Mouse (Mus musculus): Measurements from ENCODE around the gene Cask. TPM values are rescaled to one million over a fixed set of nuclear protein-coding genes. Genes with fewer than 3 reads are reported as not detected.
"Not testable (repeated sequence)": the region's sequence is repeated elsewhere in the genome, so short reads cannot be mapped to it uniquely, and the experiment has no call there.

The Cask gene
- total RNA-seq (2021): 10 to 100 TPM; 32.9 to 42.1 TPM
- long read RNA-seq, experiment 1, full-length matches to known transcripts: 8 of 18 reads
- long read RNA-seq, experiment 1, partial matches to known transcripts: 2 of 18 reads
- long read RNA-seq, experiment 1, other reads (novel, unspliced or antisense): 8 of 18 reads
- long read RNA-seq, experiment 2, full-length matches to known transcripts: 2 of 2 reads
- long read RNA-seq, experiment 2, partial matches to known transcripts: 0 of 2 reads
- long read RNA-seq, experiment 2, other reads (novel, unspliced or antisense): 0 of 2 reads

DNA sequence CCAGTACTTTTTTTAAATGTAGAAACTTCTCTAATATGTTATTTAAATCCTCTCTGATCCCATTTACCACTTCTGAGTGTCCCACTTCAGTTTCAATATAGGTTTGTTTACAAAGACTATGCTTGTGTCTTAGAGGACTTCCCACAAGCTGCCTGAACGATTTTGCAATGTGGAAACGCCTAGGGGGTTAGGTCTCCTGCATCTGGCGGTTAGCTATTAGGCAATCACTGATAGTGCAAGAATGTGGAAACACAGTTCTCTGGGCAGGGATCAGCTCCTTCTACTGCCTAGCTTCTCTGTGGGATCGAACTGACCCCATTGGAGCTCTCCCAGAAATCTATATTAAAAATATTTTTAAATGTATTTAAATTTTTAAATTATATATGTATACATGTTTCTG is at the start of gene Cask:
Gene Cask, minus strand, starts transcription at position 83 of the 400 bp plus-strand sequence.
- peak; percentile 2 to 13 for DNase-seq

DNA sequence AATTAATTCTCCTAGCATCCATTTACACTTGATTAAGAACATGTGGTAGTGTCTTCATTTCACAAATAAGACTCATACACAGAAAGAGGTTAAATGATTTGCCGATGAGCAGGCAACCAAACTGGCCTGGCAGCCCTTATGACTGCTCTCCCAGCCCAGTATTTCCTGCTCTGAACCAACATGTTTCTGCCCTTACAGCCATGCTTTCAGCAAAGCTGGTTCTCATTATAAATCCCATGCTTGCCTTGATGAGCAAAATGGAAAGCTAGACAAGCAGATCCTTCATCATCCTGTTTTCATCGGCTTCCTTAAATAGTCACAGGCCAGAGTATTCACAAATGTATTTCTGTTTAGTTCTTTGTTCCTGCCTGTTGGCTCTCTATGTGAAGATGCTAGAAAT is 38.8 kb upstream of the Cask start:
- DNase-seq: no peak

DNA sequence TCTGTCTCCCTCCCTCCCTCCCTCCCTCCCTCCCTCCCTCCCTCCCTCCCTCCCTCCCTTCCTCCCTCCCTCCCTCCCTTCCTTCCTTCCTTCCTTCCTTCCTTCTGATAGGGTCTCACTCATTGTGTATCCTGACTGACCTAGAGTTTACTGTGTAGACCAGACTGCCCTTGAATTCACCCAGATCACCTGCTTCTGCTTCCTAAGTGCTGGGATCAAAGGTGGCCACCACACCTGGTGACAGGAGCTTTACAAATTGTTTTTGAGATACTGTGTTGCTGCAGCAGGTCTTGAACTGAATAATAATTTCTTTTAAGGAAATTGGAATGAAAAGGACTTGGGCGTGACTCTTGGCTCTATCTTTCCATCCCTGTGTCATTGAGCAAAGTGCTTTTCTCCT is 33.2 kb upstream of the Cask start:
- DNase-seq: no peak

DNA sequence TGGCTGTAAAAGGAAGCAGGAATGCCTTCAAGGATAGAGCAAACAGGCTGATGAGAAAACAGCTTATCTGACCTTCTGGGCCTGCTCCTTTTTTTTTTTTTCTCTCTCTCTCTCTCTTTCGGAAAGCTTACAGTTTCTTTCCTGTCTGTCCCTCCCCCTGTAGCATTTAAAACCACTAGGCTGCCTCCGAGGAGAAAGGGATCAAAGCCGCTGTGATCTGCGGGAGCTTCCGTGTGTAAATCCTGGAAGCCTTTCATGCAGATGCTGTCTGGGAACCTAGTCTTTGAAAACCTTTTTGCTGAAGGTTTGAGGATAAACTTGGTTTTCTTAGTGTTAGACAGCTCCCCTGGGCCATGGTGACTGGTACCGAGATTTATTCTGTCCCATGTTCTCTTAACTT is 30.8 kb upstream of the Cask start:
- DNase-seq: no peak

DNA sequence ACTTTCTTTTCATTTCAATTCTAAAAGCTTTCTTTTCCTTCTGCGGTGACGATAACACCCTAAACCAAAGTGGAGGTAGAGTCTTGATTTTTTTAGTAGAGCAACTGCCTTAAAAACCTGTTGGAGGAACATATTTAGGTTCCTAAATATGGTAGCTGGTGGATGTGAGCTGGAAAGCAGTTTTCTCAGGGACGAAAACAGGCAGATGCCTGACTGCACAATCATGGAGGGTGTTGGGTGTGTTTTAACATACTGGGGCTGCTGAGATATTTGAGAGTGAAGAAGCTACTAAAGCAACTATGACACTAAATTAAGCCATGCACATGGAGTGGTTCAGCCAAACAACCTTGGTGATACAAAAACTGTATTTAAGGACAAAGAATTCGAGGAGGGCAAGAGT is 9.0 kb upstream of the Cask start:
- DNase-seq: no peak

DNA sequence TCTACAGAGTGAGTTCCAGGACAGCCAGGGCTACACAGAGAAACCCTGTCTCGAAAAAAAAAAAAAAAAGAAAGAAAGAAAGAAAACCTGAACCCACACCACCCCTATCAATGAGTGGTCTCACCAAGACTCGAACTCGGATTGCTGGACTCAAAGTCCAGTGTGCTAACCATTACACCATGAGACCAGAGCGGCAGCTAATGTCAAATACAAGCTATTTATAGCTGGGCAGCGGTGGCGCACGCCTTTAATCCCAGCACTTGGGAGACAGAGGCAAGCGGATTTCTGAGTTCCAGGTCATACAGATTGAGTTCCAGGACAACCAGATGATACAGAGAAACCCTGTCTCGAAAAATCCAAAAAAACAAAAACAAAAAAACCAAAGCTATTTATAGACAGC is 7.9 kb upstream of the Cask start:
- no peak for DNase-seq

DNA sequence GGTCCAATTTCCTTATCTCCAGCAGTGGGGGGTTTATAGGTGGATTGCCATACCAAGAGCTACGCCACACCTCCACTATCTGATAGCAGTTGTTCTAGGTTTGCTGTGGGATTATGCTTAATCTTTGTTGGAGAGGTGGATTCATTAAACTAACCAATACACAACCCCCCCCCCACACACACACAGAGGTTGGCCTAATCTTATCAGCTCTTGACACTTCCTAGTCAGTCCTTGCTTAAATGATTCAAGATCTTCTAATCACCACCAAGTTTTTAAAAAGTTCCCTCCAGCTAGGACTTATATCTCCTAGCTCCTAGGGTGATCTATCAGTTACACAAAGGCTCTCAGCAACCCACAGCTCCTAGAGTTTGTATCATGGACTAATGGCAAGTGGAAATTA is 2.7 kb downstream of the Cask start:
- DNase-seq: no peak

DNA sequence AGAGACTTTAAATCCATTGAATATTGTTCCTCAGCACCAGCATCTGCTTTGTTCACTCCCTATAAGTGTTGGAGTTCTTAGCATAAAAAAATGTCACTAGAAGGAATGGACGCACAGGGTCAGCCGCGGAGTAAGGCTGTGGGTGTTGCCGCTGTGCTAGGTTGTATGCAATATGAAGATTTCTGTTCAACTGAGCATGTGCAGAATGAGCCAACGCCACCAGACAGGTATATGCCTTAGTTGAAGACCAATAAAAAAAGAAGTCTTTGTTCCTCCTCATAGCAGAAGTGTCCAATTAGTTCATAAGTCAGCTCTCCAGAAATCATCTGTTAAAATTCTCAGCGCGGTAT is 3.7 kb downstream of the Cask start:
- peak; percentile 1 to 3 for DNase-seq

DNA sequence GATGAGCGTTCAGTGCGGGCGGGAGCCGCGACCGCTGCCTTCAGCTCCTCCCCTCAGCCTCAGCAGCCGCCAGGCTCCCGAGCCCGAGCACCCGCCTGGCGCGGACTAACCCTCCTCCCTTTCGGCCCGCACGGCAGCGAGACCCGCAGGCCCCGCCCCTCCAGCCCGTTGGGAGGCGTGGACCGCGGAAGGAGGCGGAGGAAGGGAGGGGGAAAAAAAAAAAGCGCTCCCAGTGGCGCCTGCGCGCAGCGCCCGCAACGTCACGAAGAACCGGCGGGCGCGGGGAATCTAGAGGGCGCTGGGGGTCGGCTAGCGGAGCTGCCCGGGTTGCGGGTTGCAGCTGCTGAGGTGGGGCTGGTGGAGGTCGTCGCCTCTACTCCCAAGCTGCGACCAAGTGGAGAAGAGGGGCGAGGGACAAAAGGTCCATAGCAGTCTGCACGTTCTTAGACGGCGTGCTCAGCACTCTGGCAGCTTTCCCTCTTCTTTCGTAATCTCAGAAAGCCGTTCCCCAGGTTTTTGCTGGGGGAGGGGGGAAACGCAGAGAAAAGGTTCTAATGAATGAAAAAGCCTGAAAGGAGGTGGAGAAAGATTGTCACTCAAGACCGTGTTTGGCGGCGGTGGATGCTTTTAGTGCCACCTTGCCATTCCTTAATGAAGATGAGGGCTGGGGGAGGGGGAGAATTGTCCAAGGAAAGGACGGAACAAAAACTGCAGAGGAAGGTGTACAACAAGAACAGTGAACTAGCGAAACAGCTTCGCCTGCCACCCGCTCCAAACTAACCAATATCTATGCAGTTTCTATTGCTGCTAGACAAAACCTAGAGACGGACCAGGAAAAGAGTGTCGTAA is 4.3 kb downstream of the Cask start:
- DNase-seq: peak; percentile 91 to 93

DNA sequence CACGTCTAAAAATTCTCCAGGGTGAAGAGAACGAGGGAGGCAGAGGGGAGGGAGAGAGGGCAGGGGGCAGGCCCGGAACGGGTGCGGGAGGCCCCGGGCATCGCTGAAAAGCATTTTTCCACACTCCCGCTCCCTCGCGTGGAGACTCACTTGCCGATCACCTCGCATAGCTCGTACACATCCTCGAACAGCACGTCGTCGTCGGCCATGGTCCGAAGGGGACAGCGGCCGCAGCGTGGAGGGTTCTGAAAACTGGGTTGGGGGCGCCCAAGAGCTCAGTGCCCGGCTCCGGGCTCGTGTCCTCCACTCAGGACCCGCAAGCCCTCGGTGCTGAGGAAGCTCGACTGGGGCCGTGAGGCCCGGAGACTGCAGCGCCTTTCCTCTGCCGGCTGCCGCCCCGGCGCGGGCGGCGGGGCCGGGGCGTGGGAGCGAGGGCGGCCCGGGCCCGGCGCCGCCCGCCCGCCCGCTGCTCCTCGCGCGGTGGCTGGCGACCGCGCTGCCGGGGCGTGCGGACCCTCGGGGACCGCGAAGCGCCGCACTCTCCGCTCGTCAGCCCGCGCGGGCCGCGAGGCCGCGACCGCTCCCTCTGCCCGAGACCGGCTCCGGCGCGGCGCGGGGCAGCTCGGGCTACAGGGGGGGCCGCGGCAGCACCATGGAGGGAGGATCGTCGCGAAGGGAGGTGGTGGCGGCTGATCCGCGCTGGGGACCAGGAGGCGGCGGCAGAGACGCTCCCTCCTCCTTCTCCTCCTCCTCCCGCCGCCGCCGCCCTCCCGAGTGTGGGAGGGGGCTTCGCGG is 5.1 kb downstream of the Cask start:
- peak; percentile 38 to 41 for DNase-seq

DNA sequence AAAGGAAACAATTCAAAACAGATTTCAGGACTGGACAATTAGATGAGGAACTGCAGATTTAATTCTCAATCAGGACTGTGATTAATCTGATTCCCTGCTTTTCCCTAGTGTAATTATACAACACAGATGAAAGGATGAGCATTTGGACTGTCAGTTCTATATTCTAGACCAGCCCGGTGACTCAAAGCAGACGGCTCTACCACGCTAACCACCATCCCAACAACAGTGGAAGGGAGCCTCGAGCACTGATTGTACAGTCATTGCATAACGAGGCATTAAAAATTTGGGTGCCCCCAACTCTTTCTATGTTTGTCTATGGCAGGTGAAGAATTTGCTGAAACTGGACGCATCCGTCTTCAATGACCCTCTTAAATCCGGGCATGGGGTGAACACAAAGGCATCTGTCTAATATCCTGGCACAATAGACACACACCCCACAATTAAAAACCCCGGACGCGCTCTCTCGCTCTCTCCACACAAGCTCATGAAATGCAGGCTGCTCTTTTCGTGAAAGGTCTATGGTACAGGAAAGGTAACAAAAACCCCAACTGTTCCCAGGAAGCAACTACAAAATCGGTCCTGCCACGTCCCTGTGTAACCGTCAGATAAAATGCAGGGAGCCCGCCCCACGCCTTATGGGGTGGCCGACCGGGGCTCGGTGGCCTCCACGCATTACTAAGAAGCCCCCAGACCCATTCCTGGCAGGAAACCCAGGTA is 5.9 kb downstream of the Cask start:
- peak; percentile 2 to 3 for DNase-seq

DNA sequence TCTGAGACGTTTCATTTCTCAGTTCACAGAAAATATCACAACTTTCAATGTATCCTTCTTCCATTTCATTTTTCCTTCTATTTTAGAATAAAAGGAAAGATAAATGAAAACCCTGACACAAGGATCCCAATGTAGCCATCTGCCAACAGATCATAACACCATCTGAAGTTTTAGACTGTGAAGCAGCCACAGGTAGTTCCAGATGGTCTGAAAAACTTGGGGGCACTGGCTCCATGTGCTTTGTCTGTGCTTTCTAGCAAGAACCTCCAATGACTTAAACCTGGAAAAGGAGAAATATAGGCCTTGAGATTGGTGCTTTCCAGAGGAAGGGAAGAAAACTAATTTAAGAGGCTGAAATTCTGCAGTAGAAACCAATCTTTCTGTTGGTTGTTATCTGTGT is 28.4 kb downstream of the Cask start:
- DNase-seq: no peak

DNA sequence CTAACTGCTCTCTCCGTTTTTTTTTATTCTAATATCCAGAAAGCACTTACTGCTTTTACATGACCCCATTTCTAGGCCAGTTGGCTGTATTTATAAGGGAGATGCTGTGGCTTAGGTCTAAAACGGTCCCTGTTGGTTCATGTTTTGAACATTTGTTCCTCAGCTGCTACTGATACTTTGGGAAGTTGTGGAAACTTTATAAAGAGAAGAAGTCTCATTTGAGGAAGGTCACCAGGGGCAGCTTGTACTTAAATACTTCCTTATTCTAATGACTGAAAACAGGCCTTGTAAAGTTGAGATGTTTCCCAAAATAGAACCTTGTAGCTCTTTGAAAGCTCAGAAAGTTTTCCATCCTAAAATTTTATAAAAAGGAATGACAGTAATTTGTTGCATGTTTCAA is 52.4 kb downstream of the Cask start:
- no peak for DNase-seq

DNA sequence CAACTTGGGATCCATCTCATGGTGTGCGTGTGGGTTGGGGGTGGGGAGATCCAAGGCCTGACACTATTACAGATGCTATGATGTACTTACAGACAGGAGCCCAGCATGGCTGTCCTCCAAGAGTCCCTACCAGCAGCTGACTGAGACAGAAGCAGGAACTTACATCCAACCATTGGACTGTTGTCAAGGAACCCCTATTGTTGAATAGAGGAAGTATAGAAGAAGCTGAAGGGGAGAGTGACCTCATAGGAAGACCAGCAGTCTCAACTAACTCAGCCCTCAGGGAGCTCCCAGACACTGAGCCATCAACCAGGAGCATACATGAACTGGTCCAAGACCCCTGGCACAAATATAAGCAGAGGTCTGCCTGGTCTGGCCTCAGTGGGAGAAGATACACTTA is 85.5 kb downstream of the Cask start:
- DNase-seq: no peak

DNA sequence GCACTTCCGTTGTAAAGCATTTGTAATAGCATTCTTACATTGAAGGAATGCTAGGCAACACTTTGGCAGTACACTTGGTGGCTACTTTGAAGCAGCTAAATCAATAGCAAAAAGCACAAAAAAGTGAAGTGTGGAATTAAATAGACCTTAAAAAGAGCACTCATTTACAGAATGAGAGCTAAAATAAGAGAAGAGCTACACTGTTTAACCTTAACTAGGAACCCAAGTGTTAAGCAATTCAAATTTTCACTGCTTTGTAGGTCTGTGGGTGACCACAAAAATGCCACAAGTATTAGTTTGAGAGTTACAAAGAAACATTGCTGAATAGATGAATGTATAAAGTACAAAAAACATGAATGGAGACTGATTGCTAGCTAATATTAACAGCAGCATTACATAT is 86.1 kb downstream of the Cask start:
- DNase-seq: no peak

DNA sequence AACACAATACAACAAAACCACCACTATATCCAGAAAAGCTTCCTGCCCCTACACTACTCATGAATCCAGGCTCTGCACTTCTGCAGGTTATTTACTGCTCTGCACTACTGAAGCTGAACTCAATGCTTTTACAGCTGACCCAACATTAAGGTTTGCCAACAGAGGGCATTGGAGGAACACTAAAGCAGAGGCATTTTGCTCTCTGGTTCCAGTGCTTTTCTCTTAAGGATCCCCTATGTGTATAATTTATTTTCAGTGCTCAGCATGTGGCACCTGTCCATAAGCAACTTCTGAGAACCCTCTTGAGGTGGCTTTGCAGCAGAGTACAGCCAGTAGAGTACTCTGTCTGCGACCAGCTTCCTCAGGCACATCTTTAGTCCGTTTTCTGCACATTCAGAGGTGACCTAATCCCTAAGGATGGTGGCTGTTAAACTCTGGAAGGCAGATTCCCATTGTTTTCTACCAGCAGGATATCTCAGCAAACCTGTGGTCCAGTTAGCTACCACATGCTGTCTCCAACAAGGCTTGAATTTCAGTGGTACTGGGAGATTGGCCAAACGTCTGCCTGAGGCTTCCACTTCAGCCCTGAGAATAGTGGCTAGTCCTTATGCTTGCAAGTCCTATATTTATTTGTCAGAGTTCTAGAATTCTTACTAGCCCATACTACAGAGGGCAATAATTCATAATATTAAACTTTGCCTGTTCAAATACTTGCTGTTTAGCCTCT is 93.7 kb downstream of the Cask start:
- no peak for DNase-seq

DNA sequence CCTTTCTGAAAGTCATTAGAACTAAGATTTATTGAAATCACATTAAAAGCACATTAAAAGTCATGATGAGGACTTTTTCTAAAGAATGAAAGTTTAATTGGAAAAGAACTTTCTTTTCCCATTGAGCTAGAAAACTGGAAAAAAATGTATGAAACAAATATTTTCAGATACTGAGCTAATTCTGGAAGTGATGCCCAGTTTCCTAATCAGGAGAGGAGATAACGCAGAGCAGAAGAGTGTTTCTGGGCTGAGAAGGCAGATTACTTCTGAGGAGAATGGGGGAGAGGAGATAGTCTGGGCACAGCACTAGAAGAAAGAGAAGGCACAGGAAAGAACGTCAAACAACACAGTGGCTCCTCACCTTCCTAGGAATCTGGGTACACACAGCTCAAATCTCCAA is 110.1 kb downstream of the Cask start:
- no peak for DNase-seq

DNA sequence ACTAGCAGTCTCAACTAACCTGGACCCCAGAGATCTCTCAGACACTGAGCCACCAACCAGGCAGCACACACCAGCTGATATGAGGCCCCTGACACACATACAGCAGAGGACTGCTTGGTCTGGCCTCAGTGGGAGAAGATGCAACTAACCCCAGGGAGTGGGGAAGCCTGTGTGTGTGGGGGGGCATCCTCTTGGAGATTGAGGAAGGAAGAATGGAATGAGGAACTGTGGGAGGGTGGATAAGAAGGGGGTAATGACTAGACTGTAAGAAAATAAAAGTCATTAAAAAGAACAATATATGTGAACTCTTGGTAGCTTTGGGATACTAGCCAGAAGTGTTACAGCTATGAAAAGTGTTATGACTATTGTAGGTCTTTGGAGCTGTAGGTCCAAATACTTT is 120.4 kb downstream of the Cask start:
- not testable (repeated sequence) for DNase-seq

DNA sequence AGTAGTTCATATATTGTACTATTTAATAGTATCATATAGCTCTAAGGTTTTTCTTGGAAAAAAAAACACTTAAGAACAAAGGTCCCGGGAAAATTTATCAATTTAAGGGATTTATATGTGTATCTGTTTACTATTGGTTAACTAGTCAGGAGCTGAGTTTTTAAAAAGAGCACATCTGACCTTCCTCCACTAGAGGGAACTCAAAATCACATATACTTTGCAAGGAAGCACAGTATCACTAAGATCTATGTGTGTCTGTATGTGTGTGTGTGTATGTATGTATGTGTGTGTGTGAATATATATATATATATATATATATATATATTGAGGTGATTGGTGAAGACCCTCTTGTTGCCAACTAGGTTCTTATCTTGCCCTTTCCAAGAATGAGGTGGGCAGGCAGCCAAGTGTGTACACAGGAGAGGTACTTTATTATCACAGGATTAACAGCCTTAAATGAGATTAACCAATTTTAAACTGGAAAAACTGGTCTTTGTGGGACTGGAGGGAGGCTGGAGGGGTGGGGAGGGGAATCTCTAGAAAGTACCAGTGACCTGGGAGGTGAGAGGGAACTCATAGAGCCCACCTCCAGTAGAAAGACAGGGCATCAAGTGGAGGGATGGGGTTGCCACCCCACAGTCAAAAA is 121.2 kb downstream of the Cask start:
- DNase-seq: no peak

DNA sequence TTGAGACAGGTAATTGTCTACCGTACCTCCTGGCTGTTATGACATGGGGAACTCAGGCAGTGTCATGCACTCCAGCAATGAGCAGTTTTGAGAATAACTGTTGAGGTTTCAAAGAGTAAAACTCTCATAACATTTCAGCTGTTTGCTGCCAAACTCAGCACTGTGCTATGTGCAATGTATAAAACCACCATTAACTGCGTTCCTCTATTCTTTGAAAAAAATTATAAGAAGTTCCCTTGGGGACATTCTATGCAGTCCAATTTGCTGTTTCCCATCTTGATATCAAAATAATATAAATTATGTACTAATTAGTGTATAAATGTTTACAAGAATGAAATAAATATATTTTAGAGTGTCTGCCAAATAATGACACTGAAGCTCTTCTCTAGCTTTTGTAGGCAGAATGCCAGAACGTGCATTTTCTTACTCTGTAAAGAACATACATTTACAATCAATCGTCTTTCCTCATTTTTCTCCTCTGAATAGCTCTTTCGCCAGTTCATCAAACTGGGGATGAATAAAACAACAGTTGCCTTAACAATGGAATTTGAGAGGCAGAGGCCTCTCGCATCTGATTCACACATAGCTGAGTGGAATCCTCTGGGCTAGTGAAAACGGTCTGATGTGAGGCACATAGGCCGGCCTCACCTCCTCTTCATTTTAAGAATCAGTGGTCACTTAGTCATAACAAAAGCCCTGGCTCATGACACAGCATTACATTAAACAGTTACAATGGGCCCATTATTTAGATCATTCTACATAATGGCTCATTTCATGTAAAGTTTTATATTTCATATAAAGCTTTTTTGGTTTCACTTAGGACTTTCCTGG is 125.4 kb downstream of the Cask start:
- DNase-seq: no peak
